Mouse (Mus musculus) kidney, postnatal 14 days (tissue): ENCODE results near the gene Gbp4.
"Not testable (repeated sequence)": the region's sequence is repeated elsewhere in the genome, so short reads cannot be mapped to it uniquely, and the experiment has no call there.

Experiments used
- DNase-seq: peaks from one replicate; pipeline ENCODE4 v3.0.0; 2022; ENCODE audit warnings: mixed read lengths

The Gbp4 gene

GRCm38 (mm10) chr5:105139409-105140088, at the start of gene Gbp4, which contains the start of the genes Gbp9 and Gbp8:
Gbp4 (minus strand) TSS chr5:105139586.
Gbp9 (minus strand) TSS chr5:105139539.
Gbp8 (minus strand) TSS chr5:105139540.
- peak; percentile 37 for DNase-seq

DNA sequence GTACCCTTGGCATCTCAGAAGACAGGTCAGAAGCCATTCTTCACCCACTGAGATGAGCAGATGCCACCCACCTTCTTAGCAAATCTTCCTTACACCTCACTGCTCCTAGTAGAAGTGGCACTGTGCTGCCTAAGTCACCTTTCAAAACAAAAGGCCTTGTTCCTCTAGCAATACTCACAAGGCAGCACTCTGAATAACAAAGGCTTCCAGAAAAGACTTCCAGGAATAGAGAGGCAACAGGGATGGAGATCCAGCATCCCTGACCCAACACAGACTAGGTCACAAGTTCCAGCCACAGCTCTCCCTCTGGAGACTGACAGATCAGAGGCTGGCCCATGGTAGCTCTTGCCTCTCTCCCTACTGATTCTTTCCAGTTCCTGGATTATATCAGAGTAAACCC, 42.1 kb upstream of the Gbp4 start:
- no peak for DNase-seq

GRCm38 (mm10) chr5:105156582-105156981, 17.2 kb upstream of the Gbp4 start:
- DNase-seq: no peak

GRCm38 (mm10) chr5:105154049-105154448, 14.7 kb upstream of the Gbp4 start:
- DNase-seq: no peak

GRCm38 (mm10) chr5:105148062-105148461, 8.7 kb upstream of the Gbp4 start:
- DNase-seq: not testable (repeated sequence)

DNA sequence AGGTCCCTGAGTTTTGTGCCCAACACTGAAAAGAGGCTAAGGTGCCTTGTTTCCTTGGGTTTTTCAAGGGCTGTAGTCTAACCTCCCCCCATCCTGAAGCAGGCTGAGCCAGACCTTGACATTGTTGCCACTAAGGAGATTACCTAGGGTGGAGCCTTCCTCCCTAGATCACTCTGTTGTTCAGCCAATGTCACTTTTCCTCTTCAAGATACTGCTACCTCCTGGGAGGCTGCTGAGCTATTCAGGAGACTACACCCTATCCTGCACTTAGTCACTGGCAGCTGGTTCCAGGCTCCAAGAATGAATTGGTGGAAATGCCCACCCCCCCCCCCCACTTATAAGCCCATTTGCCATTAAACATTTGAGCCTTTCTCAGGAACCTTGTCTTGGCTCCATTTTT, 7.1 kb upstream of the Gbp4 start:
- DNase-seq: peak; percentile 27

- DNase-seq: peak; percentile 31
These were observed 6.3 kb upstream of the Gbp4 start for GRCm38 (mm10) chr5:105145731-105146130.

GRCm38 (mm10) chr5:105140089-105140810, 864 bp upstream of the Gbp4 start:
- not testable (repeated sequence) for DNase-seq

DNA sequence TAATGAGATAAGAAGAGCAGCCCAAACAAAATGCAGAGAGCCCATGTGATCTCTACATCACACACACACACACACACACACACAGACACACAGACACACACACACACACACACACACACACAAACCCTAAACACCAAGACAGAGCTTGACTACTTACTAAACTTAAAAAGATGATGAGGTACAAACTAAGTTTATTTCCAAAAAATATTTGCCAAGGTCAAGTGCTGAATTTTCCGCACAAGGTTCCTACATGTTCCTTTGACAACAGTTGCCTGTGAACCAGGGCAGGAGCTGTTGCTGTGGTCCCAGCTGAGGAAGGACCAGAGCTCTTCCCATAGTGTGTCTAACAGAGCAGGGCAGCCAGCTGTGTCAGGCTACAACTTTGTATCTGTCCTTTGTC, 480 bp downstream of the Gbp4 start:
- DNase-seq: no peak

DNA sequence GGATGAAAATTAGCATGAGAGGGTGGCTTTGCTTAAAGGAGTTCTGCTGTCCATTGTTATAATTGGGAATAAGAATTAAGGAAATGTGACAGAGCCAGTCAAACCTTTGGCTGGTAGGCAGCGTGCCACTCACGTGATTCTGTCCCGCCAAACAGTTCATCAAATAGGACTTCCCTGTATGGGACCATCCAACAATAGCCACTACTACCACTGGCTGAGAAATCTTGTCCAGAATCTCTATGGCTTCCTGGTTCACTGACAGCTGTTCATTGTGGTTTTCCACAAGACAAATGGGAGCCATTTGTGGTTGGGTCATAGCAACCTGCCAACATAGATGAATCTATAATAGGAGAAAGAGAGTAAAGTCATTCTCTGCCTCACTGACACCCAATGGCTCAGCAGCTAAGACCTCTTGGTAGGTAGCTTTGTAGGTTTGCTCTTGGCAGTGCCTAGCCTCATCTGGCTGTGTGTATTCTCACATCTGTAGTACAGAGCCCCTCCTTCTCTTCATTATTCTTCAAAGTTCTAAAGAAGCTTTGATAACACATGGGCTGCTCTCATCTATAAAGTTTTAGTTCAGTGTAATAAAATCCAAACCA, 2.6 kb downstream of the Gbp4 start:
- not testable (repeated sequence) for DNase-seq

DNA sequence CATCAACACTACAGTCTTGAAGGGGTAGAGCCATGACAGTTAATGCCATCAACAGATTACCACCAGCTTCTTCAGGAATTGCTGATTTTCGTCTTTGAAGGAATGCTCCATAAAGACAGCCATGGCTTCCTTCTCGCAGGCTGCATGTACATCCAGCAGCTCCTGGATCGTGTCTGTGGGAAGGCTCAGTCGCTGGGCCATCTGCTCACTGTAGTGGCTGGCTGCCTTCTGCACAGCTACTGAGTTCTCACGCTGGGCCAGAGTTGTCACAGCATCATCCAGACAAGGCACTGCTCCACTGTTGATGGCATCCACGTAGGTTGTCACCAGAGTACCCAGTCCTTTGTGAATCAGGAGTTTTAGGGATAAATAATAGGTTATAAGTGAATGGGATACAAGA, 17.7 kb downstream of the Gbp4 start:
- DNase-seq: not testable (repeated sequence)

DNA sequence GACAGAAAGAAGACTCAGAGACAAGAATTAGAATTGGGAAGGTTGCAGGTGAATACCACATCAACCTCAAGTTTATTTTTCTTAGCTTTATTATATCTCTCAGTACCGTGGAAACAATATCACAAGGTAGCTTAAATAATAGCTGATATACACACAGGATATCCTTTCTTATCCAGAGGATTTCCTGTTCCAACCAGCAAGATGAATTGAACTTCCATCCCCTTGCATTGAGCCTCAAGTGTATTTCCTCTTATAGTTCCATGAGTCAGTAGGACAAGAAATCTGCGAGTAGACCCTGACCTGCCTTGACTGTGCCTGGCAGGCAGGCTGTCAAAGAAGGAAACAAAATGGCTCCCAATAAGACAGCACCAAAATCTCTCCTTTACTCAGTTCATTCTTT, 23.6 kb downstream of the Gbp4 start:
- DNase-seq: no peak

GRCm38 (mm10) chr5:105114696-105115095, 24.7 kb downstream of the Gbp4 start:
- no peak for DNase-seq

DNA sequence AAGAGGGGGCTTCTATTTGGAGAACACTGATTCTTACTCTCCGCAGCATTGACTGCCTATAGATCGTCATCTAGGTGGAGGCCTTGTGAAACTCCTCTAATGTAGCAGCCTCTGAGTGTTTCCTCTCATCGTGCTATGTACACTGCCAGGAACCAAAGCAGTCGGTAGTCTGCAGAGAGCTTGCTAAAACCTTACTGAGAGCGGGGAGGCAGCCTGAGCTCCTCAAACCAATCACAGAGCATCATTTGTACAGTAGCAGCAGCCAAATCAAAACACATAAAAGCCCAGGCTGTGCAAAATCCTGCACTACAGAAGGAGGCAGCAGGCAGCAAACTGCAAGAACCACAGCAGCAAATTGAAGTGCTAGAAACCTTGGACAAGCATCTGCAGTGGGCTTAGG, 25.7 kb downstream of the Gbp4 start:
- no peak for DNase-seq

GRCm38 (mm10) chr5:105110271-105110852, 29.0 kb downstream of the Gbp4 start:
- peak; percentile 81 for DNase-seq

GRCm38 (mm10) chr5:105109775-105110174, 29.6 kb downstream of the Gbp4 start:
- peak; percentile 3 for DNase-seq

GRCm38 (mm10) chr5:105105689-105106088, 33.7 kb downstream of the Gbp4 start:
- DNase-seq: not testable (repeated sequence)

DNA sequence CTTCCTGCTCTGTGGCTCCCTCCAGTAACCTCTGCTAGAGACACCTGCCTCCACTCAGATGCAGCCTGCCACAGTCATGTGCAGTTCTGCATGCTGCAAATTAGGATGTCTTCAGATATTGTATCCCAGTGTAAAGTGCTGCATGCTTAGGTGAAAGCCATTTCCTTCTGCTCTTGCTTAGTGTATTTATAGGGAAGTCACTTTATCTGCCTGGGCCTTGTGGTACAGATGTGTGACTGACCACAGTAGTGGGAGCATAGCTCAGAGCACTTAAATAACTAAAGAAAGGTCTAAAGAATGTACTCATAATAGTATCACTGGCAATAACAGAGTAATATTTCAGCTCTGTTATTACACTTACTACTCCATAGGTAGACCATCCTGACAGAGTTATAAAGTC, 57.5 kb downstream of the Gbp4 start:
- no peak for DNase-seq

DNA sequence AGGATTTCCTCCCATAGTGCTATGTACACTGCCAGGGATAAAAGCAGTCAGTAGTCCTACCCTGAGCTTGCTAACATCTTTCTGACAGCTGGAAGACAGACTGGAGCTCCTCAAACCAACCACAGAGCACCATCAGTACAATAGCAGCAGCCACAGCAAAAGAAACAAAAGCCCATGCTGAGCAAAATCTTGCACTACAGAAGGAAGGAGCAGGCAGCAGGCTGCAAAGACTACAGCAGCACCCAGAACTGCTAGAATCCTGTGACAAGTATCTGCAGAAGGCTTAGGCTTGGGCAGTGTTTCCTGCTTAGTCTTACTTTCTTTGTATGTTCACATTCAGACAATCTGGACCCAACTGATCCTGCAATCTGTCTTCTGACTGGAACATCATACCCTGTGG, 71.0 kb downstream of the Gbp4 start:
- not testable (repeated sequence) for DNase-seq
